Mouse (Mus musculus) limb, embryonic 14.5 days (tissue): Measurements from ENCODE around the gene Ppp3r1. TPM values are rescaled to one million over a fixed set of nuclear protein-coding genes. Genes with fewer than 3 reads are reported as not detected.

Experiments
- ATAC-seq: fragments of 200-750 bp; cut with Nextera tagmentation; 2 replicates; pipeline ENCODE4 v1.8.0; 2017; ENCODE audit warnings: low read depth, moderate number of reproducible peaks, moderate TSS enrichment; ENCODE audit not compliant: low FRiP score
- DNase-seq: peaks from one replicate; pipeline ENCODE4 v3.0.0-alpha.2; 2015; ENCODE audit warnings: low spot score
- H3K27ac ChIP-seq: fragments of 300-500 bp; sonication (generic); replicated peaks from 2 replicates; pipeline ENCODE4 v1.5.1; 2014; ENCODE audit warnings: low read depth, mild to moderate bottlenecking, low read length, moderate library complexity, mixed read lengths
- H3K27me3 ChIP-seq: fragments of 300-500 bp; sonication (generic); 2 replicates; pipeline ENCODE4 v1.6.1; 2014; ENCODE audit warnings: low read length, mixed read lengths; ENCODE audit not compliant: control insufficient read depth, insufficient read depth
- H3K36me3 ChIP-seq: fragments of 300-500 bp; sonication (generic); 2 replicates; pipeline ENCODE4 v1.6.1; 2014; ENCODE audit warnings: mild to moderate bottlenecking, low read length, moderate library complexity, mixed read lengths; ENCODE audit not compliant: control insufficient read depth, insufficient read depth
- H3K4me1 ChIP-seq: fragments of 300-500 bp; sonication (generic); 2 replicates; pipeline ENCODE4 v1.6.1; 2014; ENCODE audit warnings: antibody characterized with exemption, low read length, mixed read lengths; ENCODE audit not compliant: control insufficient read depth, insufficient read depth
- H3K4me2 ChIP-seq: fragments of 300-500 bp; sonication (generic); replicated peaks from 2 replicates; pipeline ENCODE4 v1.6.1; 2014; ENCODE audit warnings: low read depth, mild to moderate bottlenecking, low read length, moderate library complexity; ENCODE audit not compliant: severe bottlenecking
- H3K4me3 ChIP-seq: fragments of 300-500 bp; sonication (generic); replicated peaks from 2 replicates; pipeline ENCODE4 v1.5.1; 2014; ENCODE audit warnings: low read length
- H3K9ac ChIP-seq: fragments of 300-500 bp; sonication (generic); 2 replicates; pipeline ENCODE4 v1.6.1; 2014; ENCODE audit warnings: mild to moderate bottlenecking, low read depth, low read length, moderate library complexity; ENCODE audit not compliant: severe bottlenecking
- H3K9me3 ChIP-seq: fragments of 300-500 bp; sonication (generic); 2 replicates; pipeline ENCODE4 v1.6.1; 2016; ENCODE audit warnings: low read length; ENCODE audit not compliant: control insufficient read depth
- POLR2A ChIP-seq: fragments of 200-500 bp; IDR thresholded peaks from 2 replicates; pipeline ENCODE4 v1.8.0; 2012; ENCODE audit warnings: inconsistent platforms, mild to moderate bottlenecking, moderate library complexity, borderline replicate concordance; ENCODE audit not compliant: insufficient read depth, insufficient read length; ENCODE audit errors: extremely low read depth
- WGBS: fragments of 180-500 bp; shearing (Covaris S2); extraction: QIAGEN DNeasy Blood & Tissue Kit; methylation state at CpG from one replicate; pipeline ENCODE4 v1.1.7; 2014; 5-methylcytosine and 5-hydroxymethylcytosine counted together
- polyA plus RNA-seq, 2 experiments: library from polyadenylated mRNA; depleted of rRNA in 1 of 2; stranded (reverse) in 1 of 2; unstranded in 1 of 2; fragments of >200 nt; fragmentation: Nextera tagmentation in 1 of 2; extraction: Ambion mirVana in 1 of 2; gene quantifications; 2 replicates each; pipeline versions ENCODE4 v1.2.1 to v1.2.3; 2012 to 2014

The Ppp3r1 gene
- polyA plus RNA-seq, 2 experiments: 61.8 to 93.1 TPM

DNA sequence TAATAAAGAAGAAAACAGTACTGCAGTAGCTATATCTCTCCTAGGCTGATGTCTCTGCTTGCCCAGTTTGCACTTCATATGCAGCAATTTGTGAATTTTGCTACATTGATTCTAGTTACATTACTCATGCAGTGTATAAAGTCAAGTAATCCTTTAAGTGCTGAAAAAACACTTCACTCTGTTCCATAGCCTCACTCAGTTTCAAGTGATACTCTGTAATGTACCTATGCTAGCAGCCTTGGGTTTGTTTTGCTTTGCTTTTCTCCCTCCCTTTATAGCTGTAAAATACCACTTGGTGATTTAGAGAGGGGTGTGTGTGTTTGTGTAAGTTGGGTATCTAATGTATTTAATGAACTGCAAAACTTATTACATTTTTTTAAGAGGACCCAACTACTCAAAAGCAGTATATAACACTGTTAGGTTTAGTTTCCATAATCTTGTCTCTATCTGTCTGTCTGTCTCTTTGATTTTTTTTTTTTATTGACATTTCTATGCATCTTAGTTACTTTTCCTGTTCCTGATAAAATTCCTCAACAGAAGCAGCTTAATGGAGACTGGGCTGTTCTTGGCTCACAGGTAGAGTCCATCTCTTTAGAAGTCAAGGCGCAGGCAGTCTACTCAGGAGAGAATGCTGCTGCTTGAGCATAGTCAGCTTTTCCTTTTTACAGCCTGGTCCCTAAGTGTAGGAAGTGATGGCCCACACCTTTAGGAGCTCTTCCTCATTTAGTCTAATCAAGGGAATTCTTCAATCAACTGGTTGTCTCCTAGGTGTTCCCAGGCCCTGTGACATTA lies 12.1 kb downstream of the Ppp3r1 start:
- no peak overlapping the region for H3K9ac ChIP-seq
- H3K4me3 ChIP-seq: no peak overlapping the region
- no peaks in the 10 kb centered on the region for H3K27me3 ChIP-seq
- H3K4me2 ChIP-seq: no peak overlapping the region
- H3K9me3 ChIP-seq: no peaks in the 10 kb centered on the region
- no peak for TF ChIP-seq POLR2A
- 100% methylated on average over 1 of the region's 1 CpGs for WGBS
- DNase-seq (no peak), ATAC-seq (no peak)
- H3K4me1 ChIP-seq: 0 out of 2 replicates have a peak, but pooled peaks cover 3% of the 10 kb centered on the region
- no peak overlapping the region for H3K27ac ChIP-seq
- peaks cover 3% of the 10 kb centered on the region for H3K36me3 ChIP-seq

DNA sequence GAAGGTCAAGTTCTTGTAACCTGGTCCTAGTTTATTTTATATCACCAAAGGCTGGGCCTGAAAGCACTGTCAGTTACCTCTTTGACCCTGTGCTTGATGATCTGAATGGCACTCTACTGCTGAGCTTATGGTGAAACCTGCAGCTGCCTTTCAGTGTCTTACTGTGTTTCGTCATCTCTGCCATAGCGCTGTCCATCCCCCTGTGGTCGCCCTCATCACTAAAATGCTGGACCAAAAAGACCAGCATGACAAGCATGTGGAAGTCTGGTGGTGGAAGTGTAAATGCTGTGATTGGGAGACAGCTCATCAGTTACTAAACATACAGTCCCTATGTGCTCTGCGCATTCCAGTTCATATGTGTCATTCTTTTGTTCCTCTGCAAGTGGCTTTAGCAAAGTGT lies 13.2 kb downstream of the Ppp3r1 start:
- no peak for TF ChIP-seq POLR2A
- Histone ChIP-seq H3K36me3 (peaks cover 3% of the 10 kb centered on the region), H3K27ac (no peak overlapping the region), H3K4me1 (0 out of 2 replicates have a peak, but pooled peaks cover 3% of the 10 kb centered on the region), H3K27me3 (no peaks in the 10 kb centered on the region), H3K9ac (no peak overlapping the region), H3K4me2 (no peak overlapping the region), H3K9me3 (no peaks in the 10 kb centered on the region), H3K4me3 (no peak overlapping the region)
- WGBS: 94% methylated on average over 4 of the region's 4 CpGs
- DNase-seq: no peak
- ATAC-seq: no peak

DNA sequence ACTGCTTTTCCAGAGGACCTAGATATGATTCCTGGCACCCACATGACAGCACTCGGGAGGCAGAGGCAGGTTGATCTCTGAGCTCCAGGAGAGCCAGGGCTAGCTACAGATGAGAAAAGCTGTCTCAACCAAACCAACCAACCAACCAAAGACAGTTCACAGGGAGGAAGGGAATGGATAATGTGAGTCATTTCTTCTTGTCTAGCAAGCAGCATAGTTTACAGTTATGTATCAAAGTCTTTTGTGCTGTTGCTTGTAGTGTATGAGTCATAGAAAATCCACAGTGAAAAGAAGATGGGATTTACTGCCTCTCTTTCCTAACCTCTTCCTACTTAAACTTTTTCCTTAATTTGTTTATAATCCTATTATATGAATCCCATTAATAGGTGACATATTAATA lies 17.6 kb downstream of the Ppp3r1 start:
- H3K27me3 ChIP-seq: no peaks in the 10 kb centered on the region
- no peak overlapping the region for H3K9ac ChIP-seq
- H3K27ac ChIP-seq: no peak overlapping the region
- peaks cover 2% of the 10 kb centered on the region; the same call in 1 of the 2 replicates for H3K4me1 ChIP-seq
- H3K4me3 ChIP-seq: no peak overlapping the region
- peaks cover 3% of the 10 kb centered on the region for H3K36me3 ChIP-seq
- no peak for TF ChIP-seq POLR2A
- 96% methylated on average over 1 of the region's 1 CpGs for WGBS
- H3K9me3 ChIP-seq: no peaks in the 10 kb centered on the region
- H3K4me2 ChIP-seq: no peak overlapping the region
- ATAC-seq (no peak), DNase-seq (no peak)

DNA sequence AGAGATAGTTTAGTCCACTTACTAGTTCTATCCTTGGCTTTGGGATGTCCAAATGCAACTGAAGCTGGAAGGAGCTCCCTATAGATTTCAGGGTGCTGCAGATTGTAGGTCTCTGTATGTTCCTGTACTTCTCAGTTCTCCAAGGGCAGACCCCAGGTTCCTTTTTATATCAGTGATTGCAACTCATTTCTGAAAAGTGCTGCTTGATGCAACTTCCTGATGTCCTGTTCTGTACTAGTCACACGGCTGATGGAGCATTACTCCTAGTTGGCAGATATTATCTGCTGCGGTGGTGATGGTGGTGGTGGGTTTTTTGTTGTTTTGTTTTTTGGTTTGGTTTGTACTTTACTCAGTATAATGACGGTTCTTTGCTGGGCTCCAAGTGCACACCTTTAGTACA lies 21.7 kb downstream of the Ppp3r1 start:
- Histone ChIP-seq H3K9me3 (no peaks in the 10 kb centered on the region), H3K9ac (no peak overlapping the region), H3K4me1 (peaks cover 2% of the 10 kb centered on the region; the same call in 1 of the 2 replicates), H3K36me3 (no peaks in the 10 kb centered on the region), H3K27me3 (no peaks in the 10 kb centered on the region), H3K27ac (no peak overlapping the region), H3K4me3 (no peak overlapping the region), H3K4me2 (no peak overlapping the region)
- no peak for TF ChIP-seq POLR2A
- ATAC-seq (no peak), DNase-seq (no peak)
- 78% methylated on average over 3 of the region's 3 CpGs for WGBS

DNA sequence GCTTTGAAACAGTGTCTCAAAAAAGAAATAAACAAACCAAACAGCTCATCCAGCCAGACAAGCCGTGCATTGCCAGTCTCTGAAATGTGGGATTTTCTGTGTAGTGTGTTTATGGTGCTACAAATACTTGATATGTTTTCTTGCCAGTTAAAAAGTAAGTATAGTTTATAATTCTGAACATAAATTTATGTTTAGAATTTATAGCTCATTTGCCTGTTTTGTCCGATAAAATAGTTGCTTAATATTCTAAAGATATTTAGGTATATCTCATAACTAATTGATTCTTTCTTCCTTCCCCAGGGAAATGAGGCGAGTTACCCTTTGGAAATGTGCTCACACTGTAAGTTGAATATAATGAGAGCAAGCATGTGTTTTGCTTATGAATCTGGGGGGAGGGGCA lies 22.7 kb downstream of the Ppp3r1 start, which contains the start of gene Wdr92:
Wdr92 (plus strand) TSS at position 301 of the 400 bp plus-strand sequence.
- 67% methylated on average over 3 of the region's 3 CpGs for WGBS
- Histone ChIP-seq H3K9me3 (no peaks in the 10 kb centered on the region), H3K9ac (no peak within 1 kb of the TSS), H3K4me1 (peaks cover 2% of the 10 kb centered on the region; the same call in 1 of the 2 replicates), H3K36me3 (no peaks in the 10 kb centered on the region), H3K27me3 (no peaks in the 10 kb centered on the region), H3K4me3 (no peak within 1 kb of the TSS), H3K27ac (no peak within 1 kb of the TSS), H3K4me2 (no peak within 1 kb of the TSS)
- TF ChIP-seq POLR2A: no peak
- DNase-seq (no peak), ATAC-seq (no peak)
